Mouse (Mus musculus): ENCODE data around the gene Ccdc86. TPM values are rescaled to one million over a fixed set of nuclear protein-coding genes. Genes with fewer than 3 reads are reported as not detected.

Ccdc86 gene
- total RNA-seq (2014; rRNA removed) = 1.2 and 1.3 TPM in 2 replicates
- 4.3 and 4.4 TPM in 2 replicates for polyA plus RNA-seq (2012; rRNA removed)

GRCm38 (mm10) chr19:10949112-10949511 is at the start of gene Ccdc86:
Gene Ccdc86, minus strand, starts transcription at chr19:10949266.
- Histone ChIP-seq H3K4me1 (ENCODE audit: control insufficient read depth, insufficient read depth, low read length) (peaks cover 9% of the 10 kb centered on the region), H3K27ac (replicated peaks; ENCODE audit: insufficient read depth, low read depth, low read length) (peak within 1 kb of the TSS; percentile 7; the same call in 1 of the 2 replicates), H3K36me3 (ENCODE audit: control insufficient read depth, insufficient read depth, low read length) (peaks cover 5% of the 10 kb centered on the region; the same call in 1 of the 2 replicates), H3K9ac (ENCODE audit: low read depth, low read length) (peak within 1 kb of the TSS; percentile 72), H3K4me3 (ENCODE audit: insufficient read depth, low read depth, low read length) (peak within 1 kb of the TSS; percentile 56), H3K79me2 (ENCODE audit: control insufficient read depth, insufficient read depth, low read length) (peaks cover 8% of the 10 kb centered on the region; the same call in 1 of the 2 replicates), H3K27me3 (ENCODE audit: control insufficient read depth, insufficient read depth, low read length) (no peaks in the 10 kb centered on the region)
- WGBS = under 1% methylated on average over 30 of the region's 30 CpGs
- peak; percentile 97 for DNase-seq (ENCODE audit: extremely low read depth, low read depth, low spot score)
- TF ChIP-seq POLR2A (IDR thresholded peaks at IDR 0.05; ENCODE audit: extremely low read depth, insufficient read depth, low read length) (peak; percentile 49; the same call in 1 of the 2 replicates), CTCF (IDR thresholded peaks at IDR 0.05; ENCODE audit: low read depth, low read length) (no peak)

GRCm38 (mm10) chr19:10993150-10993549 is 44.1 kb upstream of the Ccdc86 start, which contains the start of gene Ms4a15:
Gene Ms4a15, minus strand, starts transcription at chr19:10993250.
- TF ChIP-seq CTCF (IDR thresholded peaks at IDR 0.05; ENCODE audit: low read depth, low read length) (no peak), POLR2A (IDR thresholded peaks at IDR 0.05; ENCODE audit: extremely low read depth, insufficient read depth, low read length) (no peak)
- no peak within 1 kb of the TSS for H3K27ac ChIP-seq (replicated peaks; ENCODE audit: insufficient read depth, low read depth, low read length)
- WGBS = 94% methylated on average over 7 of the region's 7 CpGs

DNA sequence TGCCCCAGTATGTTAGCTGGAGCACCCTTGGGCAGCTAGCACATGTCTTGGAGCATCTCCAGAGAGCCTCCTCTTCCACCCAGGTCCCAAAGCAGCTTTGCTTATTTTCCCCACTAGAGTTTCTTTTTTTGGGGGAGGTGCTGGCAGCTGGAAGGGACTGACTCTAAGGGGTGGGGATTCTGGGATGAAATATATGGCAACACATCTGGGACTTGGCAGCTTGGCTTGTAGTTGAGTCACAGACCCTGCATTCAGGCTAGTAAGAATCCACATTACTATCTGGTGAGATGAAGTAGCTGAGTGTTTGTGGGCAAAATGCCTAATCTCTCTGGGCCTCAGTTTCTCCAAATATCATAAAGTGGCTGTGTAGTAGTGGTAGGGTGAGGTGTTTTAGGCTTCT is 42.8 kb upstream of the Ccdc86 start:
- Histone ChIP-seq H3K4me3 (ENCODE audit: insufficient read depth, low read depth, low read length) (no peak overlapping the region), H3K79me2 (ENCODE audit: control insufficient read depth, insufficient read depth, low read length) (no peaks in the 10 kb centered on the region), H3K27ac (replicated peaks; ENCODE audit: insufficient read depth, low read depth, low read length) (no peak overlapping the region), H3K4me1 (ENCODE audit: control insufficient read depth, insufficient read depth, low read length) (no peaks in the 10 kb centered on the region), H3K27me3 (ENCODE audit: control insufficient read depth, insufficient read depth, low read length) (no peaks in the 10 kb centered on the region), H3K9ac (ENCODE audit: low read depth, low read length) (no peak overlapping the region), H3K36me3 (ENCODE audit: control insufficient read depth, insufficient read depth, low read length) (no peaks in the 10 kb centered on the region)
- TF ChIP-seq POLR2A (IDR thresholded peaks at IDR 0.05; ENCODE audit: extremely low read depth, insufficient read depth, low read length) (no peak), CTCF (IDR thresholded peaks at IDR 0.05; ENCODE audit: low read depth, low read length) (no peak)
- no peak for DNase-seq (ENCODE audit: extremely low read depth, low read depth, low spot score)

More at GRCm38 (mm10) chr19:10993150-10993549, 44.1 kb upstream of the Ccdc86 start, which contains the start of gene Ms4a15:
- Histone ChIP-seq H3K9ac (ENCODE audit: low read depth, low read length) (no peak within 1 kb of the TSS), H3K27me3 (ENCODE audit: control insufficient read depth, insufficient read depth, low read length) (no peaks in the 10 kb centered on the region), H3K4me3 (ENCODE audit: insufficient read depth, low read depth, low read length) (no peak within 1 kb of the TSS), H3K4me1 (ENCODE audit: control insufficient read depth, insufficient read depth, low read length) (no peaks in the 10 kb centered on the region), H3K79me2 (ENCODE audit: control insufficient read depth, insufficient read depth, low read length) (no peaks in the 10 kb centered on the region), H3K36me3 (ENCODE audit: control insufficient read depth, insufficient read depth, low read length) (no peaks in the 10 kb centered on the region)
- DNase-seq (ENCODE audit: extremely low read depth, low read depth, low spot score) = no peak

- WGBS = 79% methylated on average over 1 of the region's 1 CpGs
- no peak for DNase-seq (ENCODE audit: extremely low read depth, low read depth, low spot score)
- H3K27ac ChIP-seq (replicated peaks; ENCODE audit: insufficient read depth, low read depth, low read length) = no peak overlapping the region
- H3K36me3 ChIP-seq (ENCODE audit: control insufficient read depth, insufficient read depth, low read length) = no peaks in the 10 kb centered on the region
- H3K27me3 ChIP-seq (ENCODE audit: control insufficient read depth, insufficient read depth, low read length) = no peaks in the 10 kb centered on the region
- H3K4me3 ChIP-seq (ENCODE audit: insufficient read depth, low read depth, low read length) = no peak overlapping the region
- no peak overlapping the region for H3K9ac ChIP-seq (ENCODE audit: low read depth, low read length)
- no peaks in the 10 kb centered on the region for H3K79me2 ChIP-seq (ENCODE audit: control insufficient read depth, insufficient read depth, low read length)
- TF ChIP-seq CTCF (IDR thresholded peaks at IDR 0.05; ENCODE audit: low read depth, low read length) = no peak
- no peak for TF ChIP-seq POLR2A (IDR thresholded peaks at IDR 0.05; ENCODE audit: extremely low read depth, insufficient read depth, low read length)
- H3K4me1 ChIP-seq (ENCODE audit: control insufficient read depth, insufficient read depth, low read length) = no peaks in the 10 kb centered on the region
Measured at GRCm38 (mm10) chr19:10990751-10991150, 41.7 kb upstream of the Ccdc86 start.

DNA sequence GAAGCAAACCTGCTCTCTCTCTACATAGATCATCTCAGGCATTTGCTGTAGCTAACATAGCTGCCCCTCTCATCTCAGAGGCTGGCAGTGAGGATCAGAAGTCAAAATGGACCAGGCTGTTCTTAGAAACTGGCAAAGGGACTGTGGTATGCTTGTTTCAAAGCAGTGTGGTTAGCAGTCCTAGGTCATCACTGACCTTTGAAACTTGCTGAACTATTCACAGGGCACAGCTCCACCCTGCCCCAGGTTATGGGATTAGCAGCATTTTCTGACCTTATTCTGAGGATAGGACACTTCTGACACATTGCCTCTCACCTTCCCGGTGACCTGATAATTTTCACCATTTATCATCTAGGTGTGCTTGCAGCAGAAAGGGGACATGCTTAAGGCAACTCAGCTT is 39.5 kb upstream of the Ccdc86 start:
- no peak for TF ChIP-seq POLR2A (IDR thresholded peaks at IDR 0.05; ENCODE audit: extremely low read depth, insufficient read depth, low read length)
- TF ChIP-seq CTCF (IDR thresholded peaks at IDR 0.05; ENCODE audit: low read depth, low read length) = no peak
- DNase-seq (ENCODE audit: extremely low read depth, low read depth, low spot score) = no peak
- Histone ChIP-seq H3K4me3 (ENCODE audit: insufficient read depth, low read depth, low read length) (no peak overlapping the region), H3K79me2 (ENCODE audit: control insufficient read depth, insufficient read depth, low read length) (no peaks in the 10 kb centered on the region), H3K27me3 (ENCODE audit: control insufficient read depth, insufficient read depth, low read length) (no peaks in the 10 kb centered on the region), H3K36me3 (ENCODE audit: control insufficient read depth, insufficient read depth, low read length) (no peaks in the 10 kb centered on the region), H3K27ac (replicated peaks; ENCODE audit: insufficient read depth, low read depth, low read length) (no peak overlapping the region), H3K4me1 (ENCODE audit: control insufficient read depth, insufficient read depth, low read length) (no peaks in the 10 kb centered on the region), H3K9ac (ENCODE audit: low read depth, low read length) (no peak overlapping the region)
- WGBS = 88% methylated on average over 1 of the region's 1 CpGs

- no peak overlapping the region for H3K27ac ChIP-seq (replicated peaks; ENCODE audit: insufficient read depth, low read depth, low read length)
Measured at GRCm38 (mm10) chr19:10985889-10986288, 36.8 kb upstream of the Ccdc86 start.

More at GRCm38 (mm10) chr19:10985889-10986288, 36.8 kb upstream of the Ccdc86 start:
- 93% methylated on average over 4 of the region's 4 CpGs for WGBS
- H3K9ac ChIP-seq (ENCODE audit: low read depth, low read length) = no peak overlapping the region
- no peaks in the 10 kb centered on the region for H3K36me3 ChIP-seq (ENCODE audit: control insufficient read depth, insufficient read depth, low read length)
- H3K4me3 ChIP-seq (ENCODE audit: insufficient read depth, low read depth, low read length) = no peak overlapping the region
- H3K79me2 ChIP-seq (ENCODE audit: control insufficient read depth, insufficient read depth, low read length) = no peaks in the 10 kb centered on the region
- H3K27me3 ChIP-seq (ENCODE audit: control insufficient read depth, insufficient read depth, low read length) = no peaks in the 10 kb centered on the region
- H3K4me1 ChIP-seq (ENCODE audit: control insufficient read depth, insufficient read depth, low read length) = no peaks in the 10 kb centered on the region
- no peak for DNase-seq (ENCODE audit: extremely low read depth, low read depth, low spot score)
- TF ChIP-seq POLR2A (IDR thresholded peaks at IDR 0.05; ENCODE audit: extremely low read depth, insufficient read depth, low read length) = no peak
- no peak for TF ChIP-seq CTCF (IDR thresholded peaks at IDR 0.05; ENCODE audit: low read depth, low read length)
